Mouse (Mus musculus) central nervous system, embryonic 18 days (tissue): Measurements from ENCODE around the gene Cd3e. TPM values are rescaled to one million over a fixed set of nuclear protein-coding genes. Genes with fewer than 3 reads are reported as not detected.

Source experiments
- polyA plus RNA-seq: library from polyadenylated mRNA; depleted of rRNA; stranded (reverse); fragments of >200 nt; gene quantifications from 2 replicates; pipeline ENCODE4 v1.2.3, GENCODE M21; 2012; rRNA removed

Cd3e gene
- polyA plus RNA-seq = not detected in 2 replicates

GRCm38 (mm10) chr9:45009180-45010078 is at the start of gene Cd3e:
TSS of gene Cd3e (minus strand) at chr9:45009627.

GRCm38 (mm10) chr9:45055082-45055713 is 45.8 kb upstream of the Cd3e start, which contains the start of gene Mpzl3:
TSS of gene Mpzl3 (plus strand) at chr9:45055186.

GRCm38 (mm10) chr9:45039499-45039898 is 30.1 kb upstream of the Cd3e start, which contains the start of gene Mpzl2:
TSS of gene Mpzl2 (plus strand) at chr9:45039799.

GRCm38 (mm10) chr9:44981676-44982075 is 27.8 kb downstream of the Cd3e start, which contains the start of gene Cd3d:
TSS of gene Cd3d (plus strand) at chr9:44981786.

GRCm38 (mm10) chr9:44980242-44980641 is 29.2 kb downstream of the Cd3e start, which contains the start of gene Cd3g:
TSS of gene Cd3g (minus strand) at chr9:44980431.

GRCm38 (mm10) chr9:44965126-44965832 is 44.1 kb downstream of the Cd3e start, which contains the start of gene Ube4a:
TSS of gene Ube4a (minus strand) at chr9:44965600.

Other genes with a start within 250 kb of the Cd3e start
- gene Arcn1, start 241.8 kb downstream of the Cd3e start, polyA plus RNA-seq = 60.5 and 65.2 TPM in 2 replicates
- gene Ift46, start 241.7 kb downstream of the Cd3e start, polyA plus RNA-seq = 133 and 134 TPM in 2 replicates
- gene Tmem25, start 210.3 kb downstream of the Cd3e start, polyA plus RNA-seq = 37.2 and 38.0 TPM in 2 replicates
- 0.95 and 1.4 TPM in 2 replicates for gene Ttc36, start 206.6 kb downstream of the Cd3e start, polyA plus RNA-seq
- gene Kmt2a, start 128.3 kb downstream of the Cd3e start, polyA plus RNA-seq = 24.3 and 28.4 TPM in 2 replicates
- 674 and 804 TPM in 2 replicates for gene Atp5l, start 88.9 kb downstream of the Cd3e start, polyA plus RNA-seq
- gene Ube4a, start 44.0 kb downstream of the Cd3e start, polyA plus RNA-seq = 26.6 and 29.3 TPM in 2 replicates
- gene Cd3g, start 29.2 kb downstream of the Cd3e start, polyA plus RNA-seq = not detected in 2 replicates
- gene Cd3d, start 27.8 kb downstream of the Cd3e start, polyA plus RNA-seq = not detected in 2 replicates
- 1.6 and 4.1 TPM in 2 replicates for gene Mpzl2, start 30.2 kb upstream of the Cd3e start, polyA plus RNA-seq
- 0.90 and 1.2 TPM in 2 replicates for gene Mpzl3, start 45.6 kb upstream of the Cd3e start, polyA plus RNA-seq
- 0.07 and 0.17 TPM in 2 replicates for gene Jaml, start 69.6 kb upstream of the Cd3e start, polyA plus RNA-seq
- gene Scn2b, start 108.2 kb upstream of the Cd3e start, polyA plus RNA-seq = 10.3 and 10.8 TPM in 2 replicates
- 0.38 and 0.80 TPM in 2 replicates for gene Scn4b, start 128.8 kb upstream of the Cd3e start, polyA plus RNA-seq
- 0.32 and 0.51 TPM in 2 replicates for gene BC049352, start 172.4 kb upstream of the Cd3e start, polyA plus RNA-seq
- 0.14 TPM in 1 of 2 replicates, not detected in the other for gene Tmprss4, start 194.5 kb upstream of the Cd3e start, polyA plus RNA-seq